Mouse (Mus musculus) bone marrow macrophage, adult 2 months (primary cell): ENCODE results near the gene Msrb2.

ENCODE experiments used
- CTCF ChIP-seq: IDR thresholded peaks from 2 replicates; pipeline ENCODE4 v1.5.1; 2012; ENCODE audit warnings: low read depth, mild to moderate bottlenecking, low read length, moderate library complexity
- POLR2A ChIP-seq: IDR thresholded peaks from 2 replicates; pipeline ENCODE4 v1.6.1; 2012; ENCODE audit warnings: mild to moderate bottlenecking, low read depth, low read length, borderline replicate concordance

- no peak for TF ChIP-seq CTCF
- TF ChIP-seq POLR2A: no peak
These were observed 48.8 kb upstream of the Msrb2 start for GRCm38 (mm10) chr2:19322448-19322847.
